Mouse (Mus musculus) T-helper 1 cell (primary cell): Measurements from ENCODE around the gene Slc35d2.
"Not testable (repeated sequence)": the region's sequence is repeated elsewhere in the genome, so short reads cannot be mapped to it uniquely, and the experiment has no call there.

ENCODE experiments used
- in situ Hi-C: fragments of 300-600 bp; cut with MboI, MseI; formaldehyde crosslinking; loops from one replicate; pipeline ENCODE4 v1.15.1; 2025; ENCODE audit warnings: high pct_unique_total_duplicates

Slc35d2 gene

GRCm38 (mm10) chr13:64053959-64054358 lies 75.2 kb downstream of the Slc35d2 start:
- in situ Hi-C loops = no loop called here

GRCm38 (mm10) chr13:64052281-64052680 lies 76.9 kb downstream of the Slc35d2 start:
- in situ Hi-C loops = not testable (repeated sequence)

GRCm38 (mm10) chr13:64050895-64051294 lies 78.3 kb downstream of the Slc35d2 start:
- in situ Hi-C loops = no loop called here

GRCm38 (mm10) chr13:64049535-64049934 lies 79.6 kb downstream of the Slc35d2 start:
- in situ Hi-C loops = no loop called here

- in situ Hi-C loops = no loop called here
Measured at GRCm38 (mm10) chr13:64048467-64048866, 80.7 kb downstream of the Slc35d2 start.
